Mouse (Mus musculus) liver, adult 2 months (tissue): ENCODE results near the gene Ube2h. TPM values are rescaled to one million over a fixed set of nuclear protein-coding genes. Genes with fewer than 3 reads are reported as not detected.

ENCODE experiments used
- DNase-seq: peaks from one replicate; pipeline ENCODE4 v3.0.0-alpha.2; 2011; ENCODE audit warnings: low read depth, low spot score; ENCODE audit errors: extremely low read depth
- H3K27ac ChIP-seq: fragments of 200-500 bp; replicated peaks from 2 replicates; pipeline ENCODE4 v1.5.1; 2012; ENCODE audit warnings: low read depth, mild to moderate bottlenecking, control low read depth, inconsistent platforms, low read length; ENCODE audit not compliant: insufficient read depth
- H3K27me3 ChIP-seq: fragments of 200-500 bp; 2 replicates; pipeline ENCODE4 v1.6.1; 2012; ENCODE audit warnings: mild to moderate bottlenecking, moderate library complexity, low read length, inconsistent platforms; ENCODE audit not compliant: control insufficient read depth, insufficient read depth
- H3K36me3 ChIP-seq: fragments of 200-500 bp; 2 replicates; pipeline ENCODE4 v1.6.1; 2012; ENCODE audit warnings: low read length, inconsistent platforms; ENCODE audit not compliant: control insufficient read depth, insufficient read depth
- H3K4me1 ChIP-seq: fragments of 200-500 bp; 2 replicates; pipeline ENCODE4 v1.6.1; 2011; ENCODE audit warnings: low read length; ENCODE audit not compliant: control insufficient read depth, insufficient read depth
- H3K4me3 ChIP-seq: fragments of 200-500 bp; 2 replicates; pipeline ENCODE4 v1.5.1; 2011; ENCODE audit warnings: low read depth, mild to moderate bottlenecking, control low read depth, low read length, moderate library complexity; ENCODE audit not compliant: insufficient read depth
- H3K79me2 ChIP-seq: fragments of 200-500 bp; 2 replicates; pipeline ENCODE4 v1.6.1; 2012; ENCODE audit warnings: inconsistent platforms, mild to moderate bottlenecking, low read length, moderate library complexity; ENCODE audit not compliant: control insufficient read depth, insufficient read depth
- H3K9ac ChIP-seq: fragments of 200-500 bp; 2 replicates; pipeline ENCODE4 v1.6.1; 2012; ENCODE audit warnings: low read depth, mild to moderate bottlenecking, control low read depth, inconsistent platforms, low read length
- CTCF ChIP-seq: fragments of 200-500 bp; IDR thresholded peaks from 2 replicates; pipeline ENCODE4 v1.5.1; 2011; ENCODE audit warnings: low read depth, low read length, control low read depth
- POLR2A ChIP-seq: fragments of 200-500 bp; IDR thresholded peaks from 2 replicates; pipeline ENCODE4 v1.6.1; 2011; ENCODE audit warnings: low read length, control low read depth; ENCODE audit not compliant: insufficient read depth; ENCODE audit errors: extremely low read depth
- WGBS: fragments of 180-500 bp; shearing (Covaris S2); methylation state at CpG from one replicate; pipeline ENCODE4 v1.1.7; 2018; 5-methylcytosine and 5-hydroxymethylcytosine counted together
- polyA plus RNA-seq: library from polyadenylated mRNA; depleted of rRNA; stranded (reverse); fragments of >200 nt; gene quantifications from 2 replicates; pipeline ENCODE4 v1.2.3, GENCODE M21; 2012
- total RNA-seq: library from RNA; depleted of rRNA; stranded (reverse); fragments of >200 nt; gene quantifications from 2 replicates; pipeline ENCODE4 v1.2.3, GENCODE M21; 2014

Ube2h gene
- total and polyA plus RNA-seq, 2 experiments = 30.9 to 43.3 TPM

- TF ChIP-seq CTCF = no peak
- TF ChIP-seq POLR2A = no peak
- Histone ChIP-seq H3K9ac (no peak overlapping the region), H3K4me1 (peaks cover 12% of the 10 kb centered on the region), H3K27ac (no peak overlapping the region), H3K4me3 (no peak overlapping the region), H3K79me2 (peaks cover 46% of the 10 kb centered on the region), H3K36me3 (peaks cover 37% of the 10 kb centered on the region), H3K27me3 (no peaks in the 10 kb centered on the region)
- peak; percentile 8 for DNase-seq
- WGBS = 76% methylated on average over 2 of the region's 2 CpGs
Measured at GRCm38 (mm10) chr6:30292579-30292978, 11.8 kb downstream of the Ube2h start.

GRCm38 (mm10) chr6:30287958-30288357 lies 16.4 kb downstream of the Ube2h start:
- WGBS = 67% methylated on average over 6 of the region's 6 CpGs
- H3K4me1 ChIP-seq = 0 out of 2 replicates have a peak, but pooled peaks cover 4% of the 10 kb centered on the region
- no peak for DNase-seq
- H3K27me3 ChIP-seq = no peaks in the 10 kb centered on the region
- no peak overlapping the region for H3K4me3 ChIP-seq
- H3K36me3 ChIP-seq = peaks cover 38% of the 10 kb centered on the region
- no peak for TF ChIP-seq POLR2A
- TF ChIP-seq CTCF = no peak
- H3K9ac ChIP-seq = no peak overlapping the region
- H3K79me2 ChIP-seq = peaks cover 36% of the 10 kb centered on the region
- H3K27ac ChIP-seq = no peak overlapping the region

- H3K9ac ChIP-seq = no peak overlapping the region
- H3K79me2 ChIP-seq = peaks cover 30% of the 10 kb centered on the region
Measured at GRCm38 (mm10) chr6:30286642-30287041, 17.7 kb downstream of the Ube2h start.

GRCm38 (mm10) chr6:30284177-30284576 lies 20.2 kb downstream of the Ube2h start:
- Histone ChIP-seq H3K27ac (no peak overlapping the region), H3K9ac (no peak overlapping the region), H3K36me3 (peaks cover 39% of the 10 kb centered on the region), H3K27me3 (no peaks in the 10 kb centered on the region), H3K79me2 (peaks cover 33% of the 10 kb centered on the region), H3K4me1 (0 out of 2 replicates have a peak, but pooled peaks cover 1% of the 10 kb centered on the region), H3K4me3 (no peak overlapping the region)
- TF ChIP-seq CTCF = no peak
- no peak for TF ChIP-seq POLR2A
- no peak for DNase-seq

More at GRCm38 (mm10) chr6:30286642-30287041, 17.7 kb downstream of the Ube2h start:
- Histone ChIP-seq H3K27ac (no peak overlapping the region), H3K4me1 (0 out of 2 replicates have a peak, but pooled peaks cover 1% of the 10 kb centered on the region), H3K27me3 (no peaks in the 10 kb centered on the region), H3K36me3 (peaks cover 36% of the 10 kb centered on the region), H3K4me3 (no peak overlapping the region)
- TF ChIP-seq POLR2A (no peak), CTCF (no peak)
- peak; percentile 58 for DNase-seq

- Histone ChIP-seq H3K4me3 (no peak overlapping the region), H3K9ac (no peak overlapping the region), H3K4me1 (0 out of 2 replicates have a peak, but pooled peaks cover 1% of the 10 kb centered on the region), H3K27me3 (no peaks in the 10 kb centered on the region), H3K27ac (no peak overlapping the region), H3K79me2 (peaks cover 35% of the 10 kb centered on the region), H3K36me3 (peaks cover 52% of the 10 kb centered on the region)
- no peak for DNase-seq
- TF ChIP-seq CTCF (no peak), POLR2A (no peak)
- 92% methylated on average over 2 of the region's 2 CpGs for WGBS
Measured at GRCm38 (mm10) chr6:30282361-30282760, 22.0 kb downstream of the Ube2h start.

GRCm38 (mm10) chr6:30278374-30278773 lies 26.0 kb downstream of the Ube2h start:
- Histone ChIP-seq H3K79me2 (peaks cover 39% of the 10 kb centered on the region), H3K27me3 (no peaks in the 10 kb centered on the region), H3K4me1 (no peaks in the 10 kb centered on the region), H3K4me3 (no peak overlapping the region), H3K27ac (no peak overlapping the region), H3K36me3 (peaks cover 52% of the 10 kb centered on the region), H3K9ac (no peak overlapping the region)
- 62% methylated on average over 1 of the region's 1 CpGs for WGBS
- no peak for DNase-seq
- no peak for TF ChIP-seq CTCF
- no peak for TF ChIP-seq POLR2A
